Mouse (Mus musculus): ENCODE data around the gene Gipc2.

The Gipc2 gene

DNA sequence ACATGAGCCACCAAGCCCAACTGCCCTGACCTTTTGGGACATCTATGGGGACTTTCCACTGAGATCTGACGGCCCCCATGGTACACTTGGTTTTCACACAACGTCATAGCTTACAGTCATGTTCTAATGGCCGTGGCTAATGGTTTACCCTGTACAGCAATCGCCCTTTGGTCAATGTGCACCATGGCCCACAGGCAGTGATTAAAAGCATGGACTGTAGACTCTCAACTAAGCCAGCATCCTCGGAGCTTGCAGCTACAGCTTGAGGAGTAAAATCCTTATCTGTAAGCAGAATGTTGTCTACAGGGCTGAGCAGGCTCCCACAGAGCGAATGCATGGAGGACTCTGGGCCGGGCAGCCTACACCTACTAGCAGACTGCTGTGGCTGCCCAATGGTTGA is 52.5 kb downstream of the Gipc2 start:
- DNase-seq = peak; percentile 79

DNA sequence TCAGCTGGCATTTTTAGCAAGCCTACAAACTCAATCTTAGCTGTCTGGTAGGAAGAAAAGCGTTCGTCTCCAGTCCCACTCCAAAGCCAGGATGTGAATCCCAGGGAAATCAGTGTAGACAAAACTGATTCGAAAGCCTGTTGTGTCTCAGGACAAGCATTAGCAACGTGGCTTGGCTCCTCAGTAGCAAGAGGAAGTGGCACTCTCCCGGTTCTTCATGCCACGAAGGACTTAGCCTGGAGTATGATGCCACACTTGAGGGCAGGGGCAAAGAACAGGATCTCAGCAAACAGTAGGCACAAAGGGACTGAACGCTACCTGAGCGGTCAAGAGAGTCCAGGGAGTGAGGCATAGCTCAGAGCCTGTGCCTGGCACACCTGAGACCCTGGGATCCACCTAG is 53.4 kb downstream of the Gipc2 start:
- DNase-seq = peak; percentile 38

DNA sequence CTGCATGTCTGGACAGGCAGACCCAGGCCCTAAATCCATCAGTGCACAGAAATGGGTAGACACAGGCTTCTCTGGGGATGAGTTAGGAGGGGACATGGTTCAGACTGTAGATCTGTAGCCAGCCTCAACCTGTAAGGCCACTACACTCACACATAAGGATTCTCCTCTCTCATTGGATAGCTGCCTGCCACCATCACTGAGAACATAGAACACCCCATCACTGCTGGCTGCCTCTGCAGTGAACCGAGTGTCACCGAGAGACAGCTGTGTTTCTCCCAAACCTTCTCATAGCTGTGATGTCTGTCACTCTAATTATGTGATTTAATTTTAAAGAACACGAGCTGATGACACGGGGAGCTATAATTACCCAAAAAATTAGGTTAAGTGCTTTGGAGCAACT is 54.5 kb downstream of the Gipc2 start:
- no peak for DNase-seq

- peak; percentile 89 for DNase-seq
Measured at GRCm38 (mm10) chr3:152111081-152111480, 54.9 kb downstream of the Gipc2 start.

GRCm38 (mm10) chr3:152109260-152109587 is 56.8 kb downstream of the Gipc2 start:
- no peak for DNase-seq

GRCm38 (mm10) chr3:152108560-152109259 is 57.3 kb downstream of the Gipc2 start:
- no peak for DNase-seq

DNA sequence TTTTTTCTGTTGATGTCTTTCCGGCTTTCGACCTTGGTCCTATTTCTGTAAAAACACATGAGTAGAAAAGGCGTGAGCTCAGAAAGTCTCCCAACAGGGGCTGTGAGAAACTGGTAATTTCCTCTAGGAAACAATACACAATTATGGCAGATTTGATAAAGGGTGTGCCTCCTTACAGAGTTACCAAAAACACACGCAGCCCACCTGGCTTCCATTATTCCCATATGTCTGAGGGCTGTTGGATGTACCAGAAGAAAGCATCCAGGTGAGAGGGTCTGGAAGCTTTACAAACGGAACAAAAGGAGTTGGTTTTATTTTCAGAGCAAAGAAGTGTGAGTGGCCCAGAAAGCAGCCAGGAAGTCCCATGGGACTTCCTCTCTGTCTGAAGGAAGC is 58.0 kb downstream of the Gipc2 start:
- no peak for DNase-seq

DNA sequence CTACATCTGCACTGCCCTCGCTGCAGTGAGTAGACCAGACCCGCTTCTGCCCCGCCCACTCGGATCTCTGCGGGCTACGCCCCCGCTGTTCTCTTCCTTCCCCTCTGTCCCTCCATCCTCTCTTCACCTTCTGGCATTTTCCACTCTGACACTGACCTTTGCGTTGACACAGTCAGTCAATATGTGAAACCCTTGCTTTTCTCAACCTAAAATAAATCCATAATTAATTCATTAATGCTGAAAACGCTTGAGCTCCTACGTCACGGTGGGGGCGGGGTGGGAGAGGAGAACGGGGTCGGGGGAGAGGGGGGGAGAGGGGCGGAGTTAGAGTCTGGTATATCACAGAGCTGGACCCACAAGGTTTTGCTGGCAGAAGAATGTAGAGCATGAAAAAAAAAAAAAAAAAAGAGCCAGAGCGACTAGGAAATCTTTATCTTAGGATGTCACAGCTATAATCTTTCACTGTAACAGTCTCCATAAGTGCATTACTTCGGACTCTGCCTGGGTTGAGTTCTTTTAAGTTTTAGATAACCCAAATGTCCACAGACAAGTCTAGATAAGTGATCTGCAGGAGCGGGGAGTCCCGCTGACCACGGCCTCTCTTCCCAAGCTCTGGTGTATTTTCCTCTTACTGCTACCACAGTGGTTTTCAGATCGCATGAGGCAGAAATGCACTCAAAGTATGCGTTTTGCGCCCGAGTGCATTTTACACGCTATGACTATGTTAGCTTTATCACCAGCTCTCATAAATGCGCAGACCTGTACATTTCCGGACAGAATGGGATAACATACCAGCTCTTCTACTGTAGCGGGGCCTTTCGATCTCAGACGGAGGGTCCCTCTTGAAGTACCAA is 58.7 kb downstream of the Gipc2 start:
- DNase-seq = no peak

GRCm38 (mm10) chr3:152106225-152107148 is 59.5 kb downstream of the Gipc2 start:
- DNase-seq = no peak

- peak; percentile 43 for DNase-seq
Measured at GRCm38 (mm10) chr3:152105341-152105740, 60.7 kb downstream of the Gipc2 start.

DNA sequence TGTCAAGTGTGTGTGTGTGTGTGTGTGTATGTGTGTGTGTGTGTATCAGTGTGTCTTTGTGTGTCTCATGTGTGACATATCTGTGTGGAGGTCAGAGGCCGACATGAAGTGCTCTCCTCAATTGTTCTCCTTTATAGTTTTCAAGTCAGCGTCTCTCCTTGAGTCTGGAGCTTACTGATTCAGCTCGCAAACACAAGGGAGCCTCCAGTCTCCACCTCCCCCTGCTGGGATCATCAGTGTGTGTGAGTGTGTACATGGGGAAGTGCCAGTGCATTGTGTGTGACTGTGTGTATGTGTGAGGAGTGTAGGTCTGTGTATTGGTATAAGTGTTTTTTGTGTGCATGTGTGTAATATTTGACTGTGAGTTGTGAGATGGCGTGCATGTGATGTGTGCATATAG is 62.6 kb downstream of the Gipc2 start:
- no peak for DNase-seq

GRCm38 (mm10) chr3:152101459-152101858 is 64.6 kb downstream of the Gipc2 start:
- DNase-seq = no peak

- no peak for DNase-seq
Measured at GRCm38 (mm10) chr3:152100119-152100818, 65.8 kb downstream of the Gipc2 start.

- DNase-seq = peak; percentile 31
Measured at GRCm38 (mm10) chr3:152095030-152095429, 71.0 kb downstream of the Gipc2 start.

- DNase-seq = no peak
Measured at GRCm38 (mm10) chr3:152092385-152093057, 73.5 kb downstream of the Gipc2 start.

DNA sequence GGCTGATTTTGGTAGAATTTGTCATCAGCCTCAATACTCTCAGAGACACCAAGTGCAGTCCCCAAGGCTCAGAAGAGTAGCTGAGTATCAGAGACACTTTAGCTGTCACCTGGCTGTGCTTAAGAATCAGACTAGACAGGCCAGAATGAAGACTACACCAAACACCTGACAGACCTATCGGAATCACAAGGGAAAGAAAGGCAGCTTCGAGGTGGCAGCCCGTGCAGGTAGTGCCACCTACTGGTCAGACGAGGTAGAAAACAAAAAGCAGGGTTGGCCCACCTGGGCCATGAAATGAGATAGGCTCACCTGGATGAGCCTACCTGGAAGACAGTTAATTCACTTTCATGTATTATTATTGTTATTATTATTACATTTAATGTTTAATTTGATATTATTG is 76.9 kb downstream of the Gipc2 start:
- peak; percentile 70 for DNase-seq

GRCm38 (mm10) chr3:152081381-152081780 is 84.6 kb downstream of the Gipc2 start:
- no peak for DNase-seq

- DNase-seq = peak; percentile 21
Measured at GRCm38 (mm10) chr3:152076088-152076487, 89.9 kb downstream of the Gipc2 start.

DNA sequence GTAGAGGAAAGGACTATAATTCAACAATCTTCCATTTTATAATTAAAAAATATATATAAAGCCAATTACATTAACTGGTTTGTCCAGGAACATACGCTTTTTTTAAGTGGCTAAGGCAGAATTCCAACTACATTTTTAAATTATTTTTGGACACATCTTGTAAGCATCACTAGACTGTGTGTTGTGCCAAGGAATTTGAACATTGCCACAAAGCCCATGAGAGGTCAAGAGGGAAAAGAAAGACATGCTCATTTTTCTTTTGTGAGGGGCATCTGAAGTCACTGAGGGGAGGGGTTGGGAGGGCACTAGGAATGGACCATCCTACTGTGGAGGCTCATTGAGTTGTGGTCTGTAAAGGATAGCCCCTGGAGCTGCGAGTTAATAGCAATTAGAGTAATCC is 97.0 kb downstream of the Gipc2 start:
- DNase-seq = no peak

GRCm38 (mm10) chr3:152068311-152068710 is 97.7 kb downstream of the Gipc2 start:
- no peak for DNase-seq

- DNase-seq = no peak
Measured at GRCm38 (mm10) chr3:152066696-152067095, 99.3 kb downstream of the Gipc2 start.

DNA sequence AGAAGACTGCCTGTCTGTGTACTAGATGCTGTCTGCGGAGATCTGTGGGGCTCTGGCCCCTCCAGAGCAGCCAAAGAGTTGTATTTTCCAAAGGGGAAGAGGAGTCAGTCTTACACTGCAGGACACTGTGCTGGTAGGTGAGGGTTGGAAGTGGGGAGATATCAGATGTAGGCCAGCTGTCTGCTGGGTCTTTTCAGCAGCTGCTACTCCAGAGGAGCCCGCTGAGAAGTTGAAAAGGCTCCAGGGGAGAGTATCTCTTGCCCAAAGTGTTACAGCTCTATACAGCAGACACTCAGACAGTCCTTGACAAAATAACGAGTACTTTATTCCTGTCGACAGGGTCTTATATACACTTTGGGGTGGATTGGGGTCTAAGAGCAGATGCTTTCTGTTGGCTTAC is 100.2 kb downstream of the Gipc2 start:
- no peak for DNase-seq

Measured in kidney, adult 9 months (tissue).